Mouse (Mus musculus) v-Abl transformed pro-B cells (cell line): ENCODE measurements around the gene Pir.

Experiments
- in situ Hi-C, 2 experiments: fragments of 400-800 bp; cut with MboI; formaldehyde crosslinking; loops; one replicate each; pipeline ENCODE4 v1.15.1; 2025; ENCODE audit not compliant: unreplicated experiment in 2 of 2

Gene Pir

GRCm38 (mm10) chrX:164269285-164269761, at the start of gene Pir:
Gene Pir, plus strand, starts transcription at chrX:164269371.
- in situ Hi-C loops, result no loop called here

GRCm38 (mm10) chrX:164221989-164222388, 47.2 kb upstream of the Pir start:
- in situ Hi-C loops, result no loop called here

GRCm38 (mm10) chrX:164233380-164233779, 35.8 kb upstream of the Pir start:
- in situ Hi-C loops, result no loop called here

GRCm38 (mm10) chrX:164245714-164246113, 23.5 kb upstream of the Pir start:
- in situ Hi-C loops, result no loop called here

GRCm38 (mm10) chrX:164246722-164247121, 22.4 kb upstream of the Pir start:
- in situ Hi-C loops, result no loop called here

- in situ Hi-C loops, result no loop called here
These were observed 12.6 kb upstream of the Pir start for GRCm38 (mm10) chrX:164256527-164256926.

- in situ Hi-C loops, result no loop called here
These were observed 11.1 kb upstream of the Pir start, which contains the start of gene Bmx for GRCm38 (mm10) chrX:164258057-164258456. Gene Bmx, minus strand, starts transcription at chrX:164258193.

GRCm38 (mm10) chrX:164258662-164259061, 10.5 kb upstream of the Pir start:
- in situ Hi-C loops, result no loop called here

- in situ Hi-C loops, result no loop called here
These were observed 6.9 kb upstream of the Pir start for GRCm38 (mm10) chrX:164262286-164262685.

GRCm38 (mm10) chrX:164264861-164265260, 4.3 kb upstream of the Pir start:
- in situ Hi-C loops, result no loop called here

GRCm38 (mm10) chrX:164270603-164271002, 1.4 kb downstream of the Pir start:
- in situ Hi-C loops, result no loop called here

- in situ Hi-C loops, result no loop called here
These were observed 6.4 kb downstream of the Pir start for GRCm38 (mm10) chrX:164275536-164275935.

GRCm38 (mm10) chrX:164280918-164281647, 11.9 kb downstream of the Pir start:
- in situ Hi-C loops, result no loop called here

- in situ Hi-C loops, result no loop called here
These were observed 14.6 kb downstream of the Pir start for GRCm38 (mm10) chrX:164283808-164284207.

- in situ Hi-C loops, result no loop called here
These were observed 17.9 kb downstream of the Pir start for GRCm38 (mm10) chrX:164287077-164287476.

- in situ Hi-C loops, result no loop called here
These were observed 22.0 kb downstream of the Pir start for GRCm38 (mm10) chrX:164291147-164291546.

GRCm38 (mm10) chrX:164306250-164306649, 37.1 kb downstream of the Pir start:
- in situ Hi-C loops, result no loop called here

GRCm38 (mm10) chrX:164313876-164314275, 44.7 kb downstream of the Pir start:
- in situ Hi-C loops, result no loop called here

- in situ Hi-C loops, result no loop called here
These were observed 49.4 kb downstream of the Pir start for GRCm38 (mm10) chrX:164318554-164318953.

GRCm38 (mm10) chrX:164320031-164320430, 50.9 kb downstream of the Pir start:
- in situ Hi-C loops, result no loop called here

GRCm38 (mm10) chrX:164322492-164322891, 53.3 kb downstream of the Pir start:
- in situ Hi-C loops, result no loop called here

- in situ Hi-C loops, result no loop called here
These were observed 54.3 kb downstream of the Pir start for GRCm38 (mm10) chrX:164323391-164323913.
